Mouse (Mus musculus): ENCODE data around the gene Irx4.

The Irx4 gene

GRCm38 (mm10) chr13:73260354-73261035 is at the start of gene Irx4:
TSS of gene Irx4 (plus strand) at chr13:73260479.
- no peak for DNase-seq (ENCODE audit: low spot score)

DNA sequence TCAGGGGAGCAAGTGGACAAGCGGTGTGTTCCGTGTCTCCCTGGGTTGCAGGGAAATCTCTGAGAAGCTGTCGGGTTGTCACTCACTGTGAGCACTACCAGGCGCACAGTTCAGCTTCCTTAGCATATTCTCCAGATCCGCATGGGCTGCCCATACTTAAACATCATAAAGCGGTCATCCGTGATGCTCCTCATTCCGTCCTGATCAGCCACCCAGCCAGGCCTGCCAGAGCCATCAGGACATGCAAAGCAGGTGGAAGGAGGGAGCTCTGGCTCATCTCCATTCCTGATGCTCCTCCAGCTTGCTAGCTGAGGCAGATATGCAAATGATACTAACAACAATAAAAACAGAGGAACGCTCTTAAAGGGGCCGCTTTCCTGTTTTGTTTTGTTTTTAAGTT is 46.0 kb upstream of the Irx4 start:
- DNase-seq (ENCODE audit: low spot score): no peak

DNA sequence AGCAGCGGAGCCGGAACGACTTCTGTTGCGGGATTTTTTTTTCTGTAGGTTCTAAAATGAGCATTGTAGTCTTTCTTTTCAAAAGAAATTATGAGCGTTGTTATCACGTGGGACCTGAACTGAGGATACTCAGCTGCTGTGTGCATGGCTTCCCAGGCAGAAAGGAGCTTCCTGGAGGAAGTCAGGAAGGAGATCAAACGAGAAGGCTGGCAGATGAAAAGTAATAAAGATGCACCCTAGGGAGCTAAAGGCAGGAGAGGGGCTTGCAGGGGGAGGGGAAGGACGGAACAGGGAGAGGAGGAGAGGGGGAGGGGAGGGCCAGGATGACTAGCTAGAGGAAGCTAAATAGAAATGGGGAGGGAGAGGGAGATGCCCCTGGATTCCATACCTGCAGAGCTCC is 23.8 kb upstream of the Irx4 start:
- no peak for DNase-seq (ENCODE audit: low spot score)

DNA sequence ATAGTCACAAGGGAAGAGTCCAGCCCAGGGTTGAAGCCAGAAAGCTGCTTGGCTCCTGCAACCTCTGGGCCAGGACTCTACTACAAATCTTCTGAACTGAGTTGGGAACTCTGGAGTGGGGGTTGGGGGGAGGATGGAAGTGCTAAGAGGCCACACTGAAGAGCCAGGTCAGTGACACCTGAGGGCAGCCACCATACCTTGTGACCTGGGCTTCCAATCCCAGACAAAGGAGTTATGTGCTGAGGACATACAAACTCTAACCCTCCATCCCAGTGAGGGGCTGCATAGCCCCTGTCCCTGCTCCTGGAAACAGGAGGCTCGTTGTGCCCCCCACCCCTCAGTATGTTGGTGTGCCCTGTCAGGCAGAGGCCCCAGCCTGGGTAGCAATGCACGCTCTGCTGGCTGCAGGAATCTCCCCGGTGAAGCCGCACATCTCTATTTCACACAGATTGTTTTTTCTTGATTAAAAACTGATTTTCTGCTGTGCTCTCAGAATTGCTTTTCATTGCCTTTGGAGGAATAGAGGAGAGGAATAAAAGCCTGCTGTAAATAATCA is 21.0 kb upstream of the Irx4 start:
- no peak for DNase-seq (ENCODE audit: low spot score)

GRCm38 (mm10) chr13:73242556-73242955 is 17.7 kb upstream of the Irx4 start:
- no peak for DNase-seq (ENCODE audit: low spot score)

GRCm38 (mm10) chr13:73246961-73247360 is 13.3 kb upstream of the Irx4 start:
- DNase-seq (ENCODE audit: low spot score): no peak

- DNase-seq (ENCODE audit: low spot score): no peak
These were observed 9.1 kb upstream of the Irx4 start for GRCm38 (mm10) chr13:73251222-73251621.

- DNase-seq (ENCODE audit: low spot score): no peak
These were observed 8.3 kb upstream of the Irx4 start for GRCm38 (mm10) chr13:73252022-73252421.

- DNase-seq (ENCODE audit: low spot score): no peak
These were observed 1.9 kb upstream of the Irx4 start for GRCm38 (mm10) chr13:73258415-73258814.

- no peak for DNase-seq (ENCODE audit: low spot score)
These were observed 514 bp upstream of the Irx4 start for GRCm38 (mm10) chr13:73259577-73260353.

DNA sequence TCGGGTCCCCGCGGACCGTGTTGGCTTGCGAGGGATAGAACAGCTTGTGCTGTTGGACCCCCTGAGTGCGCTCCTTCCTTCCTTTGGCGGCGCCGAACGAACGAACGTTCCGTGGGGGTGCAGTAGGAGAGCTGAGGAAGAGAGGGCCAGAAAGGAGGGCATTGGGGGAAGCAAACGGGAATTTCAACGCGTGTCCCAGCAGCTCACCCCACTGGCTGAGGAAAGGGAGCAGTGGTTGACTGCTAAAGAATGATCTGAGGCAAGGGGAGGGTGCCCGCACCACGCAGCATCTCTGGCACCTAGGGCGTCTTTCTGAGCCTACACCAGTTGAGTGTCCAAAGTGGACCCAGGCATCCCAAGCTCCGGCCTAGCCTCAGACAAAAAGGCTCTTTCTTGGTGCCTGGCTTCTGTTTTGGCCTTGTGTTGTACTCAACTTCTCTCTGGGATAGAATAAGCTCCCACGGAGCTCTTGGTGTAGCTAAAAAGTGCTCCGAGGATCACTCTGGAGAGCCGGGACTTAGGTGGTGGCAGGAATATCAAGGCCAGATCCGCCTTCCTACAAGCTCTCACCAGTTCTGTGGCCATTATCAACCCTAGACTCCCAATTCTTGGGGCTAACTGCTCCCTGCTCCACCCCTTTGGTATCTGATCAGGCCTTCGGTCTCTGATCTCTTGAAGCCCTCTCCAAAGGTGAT is 904 bp downstream of the Irx4 start:
- no peak for DNase-seq (ENCODE audit: low spot score)

GRCm38 (mm10) chr13:73261881-73262280 is 1.6 kb downstream of the Irx4 start:
- DNase-seq (ENCODE audit: low spot score): no peak

GRCm38 (mm10) chr13:73262336-73263127 is 2.3 kb downstream of the Irx4 start:
- no peak for DNase-seq (ENCODE audit: low spot score)

DNA sequence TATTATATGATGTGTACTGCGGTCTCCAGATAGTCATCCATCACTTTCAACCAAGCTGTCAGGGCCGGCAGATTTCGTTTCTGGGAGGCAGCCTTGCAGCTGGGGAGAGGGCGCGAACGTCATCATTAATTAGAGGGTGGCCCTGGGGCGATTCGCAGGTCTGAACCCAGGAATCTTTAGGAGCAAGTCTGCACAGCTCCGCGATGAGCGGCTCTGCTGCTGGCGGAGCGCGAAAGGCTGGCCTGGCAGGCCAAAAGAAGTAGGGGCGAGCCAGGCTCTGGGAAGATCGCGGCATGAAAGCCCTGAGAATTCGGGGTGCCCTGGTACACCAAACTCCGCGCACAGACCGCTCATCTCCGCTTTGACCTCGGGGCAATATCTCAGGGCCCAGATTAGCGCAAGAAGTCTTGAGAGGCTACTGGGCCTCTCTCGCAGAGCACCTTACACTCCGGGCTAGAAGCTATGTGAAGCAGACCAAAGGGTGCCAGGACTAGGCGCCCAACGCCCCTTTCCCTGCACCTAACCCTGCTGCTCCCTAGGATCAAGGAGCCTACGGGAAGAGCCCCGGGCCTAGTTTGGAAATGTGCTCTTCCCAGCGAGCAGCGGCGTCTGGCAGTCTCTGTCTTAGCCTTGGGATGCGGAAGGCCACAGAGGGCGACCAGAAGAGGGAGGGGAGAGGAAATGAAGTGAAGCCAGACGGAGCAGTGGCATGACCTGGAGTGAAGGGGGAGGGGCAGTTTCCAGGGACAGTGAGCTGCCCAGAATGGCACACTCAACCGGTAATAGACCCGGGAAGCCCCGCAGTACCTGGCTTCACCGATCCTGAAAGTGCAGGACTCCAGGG is 3.1 kb downstream of the Irx4 start:
- no peak for DNase-seq (ENCODE audit: low spot score)

- DNase-seq (ENCODE audit: low spot score): no peak
These were observed 4.0 kb downstream of the Irx4 start for GRCm38 (mm10) chr13:73264166-73264735.

DNA sequence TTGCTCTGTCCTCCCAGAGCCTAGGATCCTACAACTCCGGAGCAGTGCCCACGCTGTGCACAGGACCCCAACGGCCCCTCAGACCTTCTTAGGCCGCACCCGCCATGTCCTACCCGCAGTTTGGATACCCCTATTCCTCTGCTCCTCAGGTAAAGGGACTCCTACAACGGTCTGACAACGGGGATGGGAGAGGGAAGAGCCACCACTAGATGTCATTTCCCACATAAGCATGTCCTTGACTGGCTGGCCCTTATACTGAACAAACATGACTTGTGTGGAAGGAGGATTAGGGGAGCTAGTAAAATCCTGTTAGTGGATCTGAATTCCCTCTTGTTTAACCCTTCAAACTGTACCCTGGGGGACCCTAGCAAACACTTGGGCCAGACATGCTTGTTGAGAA is 4.6 kb downstream of the Irx4 start:
- DNase-seq (ENCODE audit: low spot score): no peak

GRCm38 (mm10) chr13:73265442-73265841 is 5.2 kb downstream of the Irx4 start:
- DNase-seq (ENCODE audit: low spot score): no peak

DNA sequence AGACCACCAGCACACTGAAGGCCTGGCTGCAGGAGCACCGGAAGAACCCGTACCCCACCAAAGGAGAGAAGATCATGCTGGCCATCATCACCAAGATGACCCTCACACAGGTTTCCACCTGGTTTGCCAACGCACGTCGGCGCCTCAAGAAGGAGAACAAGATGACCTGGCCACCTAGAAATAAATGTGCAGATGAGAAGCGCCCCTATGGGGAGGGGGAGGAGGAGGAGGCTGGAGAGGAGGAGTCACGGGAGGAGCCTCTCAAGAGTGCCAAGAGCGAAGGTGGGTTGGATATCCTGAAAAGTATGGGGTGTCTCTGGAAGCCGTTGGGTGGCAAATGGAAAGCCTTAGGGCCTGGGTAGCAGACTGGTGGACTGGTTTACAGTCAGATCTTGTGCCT is 7.3 kb downstream of the Irx4 start:
- DNase-seq (ENCODE audit: low spot score): no peak

- DNase-seq (ENCODE audit: low spot score): no peak
These were observed 8.4 kb downstream of the Irx4 start for GRCm38 (mm10) chr13:73268702-73269101.

GRCm38 (mm10) chr13:73269251-73269650 is 9.0 kb downstream of the Irx4 start:
- no peak for DNase-seq (ENCODE audit: low spot score)

DNA sequence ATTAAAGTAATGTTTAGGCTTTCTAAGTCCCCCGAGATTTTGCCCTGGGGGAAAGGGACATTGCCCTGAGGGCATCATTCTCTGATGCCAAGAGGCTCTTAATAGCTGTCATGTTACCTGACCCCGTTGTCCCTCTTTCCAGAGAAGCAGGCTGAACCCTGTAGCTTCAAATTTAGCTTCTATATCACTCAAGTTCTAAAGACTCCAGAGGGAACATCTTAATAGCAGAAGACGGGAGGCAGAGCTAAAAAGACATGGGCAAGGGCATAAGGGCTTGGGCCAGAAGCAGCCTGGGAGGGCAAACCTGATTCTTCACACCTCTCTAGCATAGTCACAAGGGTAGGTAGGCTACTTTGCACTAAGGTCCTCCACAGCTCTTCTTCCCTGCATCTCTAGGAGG is 9.6 kb downstream of the Irx4 start:
- DNase-seq (ENCODE audit: low spot score): no peak
